Mouse (Mus musculus): ENCODE measurements at regions not wholly inside any gene's neighbourhood (a gene's known extent, or its start where the extent isn't known, plus 50 kb on each side); places are given as distances from the start of the nearest gene placed in this dataset.

DNA sequence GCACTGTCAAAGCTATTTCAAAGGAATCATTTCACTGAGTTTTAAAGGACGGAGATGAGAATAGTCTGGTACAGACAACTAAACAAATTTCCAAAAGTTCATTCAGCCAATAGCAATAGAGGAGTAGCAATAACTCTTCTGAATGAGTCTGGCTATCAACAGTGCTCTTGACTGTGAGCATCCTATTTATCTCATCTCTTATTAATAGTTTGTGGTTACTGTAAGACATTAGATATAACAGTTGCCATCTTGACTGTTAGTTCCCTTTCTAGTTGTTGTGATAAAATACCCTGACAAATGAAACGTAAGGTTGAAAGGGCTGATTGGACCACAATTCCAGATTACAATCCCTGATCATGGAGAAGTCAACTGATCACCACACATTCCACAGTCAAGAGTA is 103.5 kb upstream of the Map3k7 start:
- TF ChIP-seq USF2 (IDR thresholded peaks at IDR 0.05; ENCODE audit: borderline replicate concordance in 1 of 2, insufficient read depth in 1 of 2, low read depth in 1 of 2, low read length in 2 of 2) (no peak), ZC3H11A (IDR thresholded peaks at IDR 0.05; ENCODE audit: low read depth, low read length) (no peak), CHD1 (IDR thresholded peaks at IDR 0.05; ENCODE audit: low read depth, low read length) (no peak), GABPA (IDR thresholded peaks at IDR 0.05; ENCODE audit: low read depth, low read length) (no peak), TBP (IDR thresholded peaks at IDR 0.05; ENCODE audit: low read depth, low read length) (no peak), KAT2A (conservative IDR thresholded peaks at IDR 0.05; ENCODE audit: low read depth, low read length) (no peak), CTCF (IDR thresholded peaks at IDR 0.05 in 2 of 3, conservative IDR thresholded peaks at IDR 0.05 in 1 of 3; ENCODE audit: control insufficient read depth in 1 of 3, insufficient read depth in 1 of 3, low read depth in 2 of 3, low read length in 3 of 3, poor library complexity in 1 of 3, severe bottlenecking in 1 of 3) (no peak), MAZ (IDR thresholded peaks at IDR 0.05; ENCODE audit: low read depth, low read length) (no peak), TAL1 (IDR thresholded peaks at IDR 0.05; ENCODE audit: low read length) (no peak), GATA1 (IDR thresholded peaks at IDR 0.05; ENCODE audit: low read depth, low read length) (no peak), ELF1 (IDR thresholded peaks at IDR 0.05; ENCODE audit: low read depth, low read length) (no peak), JUND (IDR thresholded peaks at IDR 0.05; ENCODE audit: low read depth, low read length) (no peak), E2F4 (IDR thresholded peaks at IDR 0.05; ENCODE audit: borderline replicate concordance, low read depth, low read length) (no peak), POLR2AphosphoS2 (IDR thresholded peaks at IDR 0.05; ENCODE audit: low read length) (no peak), ETS1 (IDR thresholded peaks at IDR 0.05; ENCODE audit: low read depth, low read length) (0 out of 2 replicates have a peak, but pooled peaks have one; percentile 29), EP300 (IDR thresholded peaks at IDR 0.05; ENCODE audit: low read depth in 1 of 2, low read length in 2 of 2) (peak; percentile 56; a peak in 3 of 4 replicates), MYC (IDR thresholded peaks at IDR 0.05; ENCODE audit: low read depth, low read length) (no peak), USF1 (IDR thresholded peaks at IDR 0.05; ENCODE audit: low read depth, low read length) (no peak), ZKSCAN1 (IDR thresholded peaks at IDR 0.05; ENCODE audit: low read depth, low read length) (no peak), HCFC1 (IDR thresholded peaks at IDR 0.05; ENCODE audit: low read depth, low read length) (no peak), MXI1 (IDR thresholded peaks at IDR 0.05; ENCODE audit: low read depth, low read length) (no peak), POLR2A (IDR thresholded peaks at IDR 0.05; ENCODE audit: control insufficient read depth in 1 of 2, insufficient read depth in 1 of 2, low read depth in 1 of 2, low read length in 2 of 2, poor library complexity in 1 of 2) (no peak), SMC3 (IDR thresholded peaks at IDR 0.05; ENCODE audit: low read depth, low read length) (no peak), RCOR1 (IDR thresholded peaks at IDR 0.05; ENCODE audit: low read depth, low read length) (no peak), TCF12 (IDR thresholded peaks at IDR 0.05; ENCODE audit: low read depth, low read length) (peak; percentile 22; the same call in 1 of the 2 replicates), MEF2A (IDR thresholded peaks at IDR 0.05; ENCODE audit: extremely low read depth, insufficient replicate concordance, low read depth, low read length, poor library complexity, severe bottlenecking) (peak; percentile 40; the same call in 1 of the 2 replicates), ZNF384 (IDR thresholded peaks at IDR 0.05; ENCODE audit: low read depth, low read length) (no peak), MAX (IDR thresholded peaks at IDR 0.05; ENCODE audit: low read length) (no peak), MYB (IDR thresholded peaks at IDR 0.05; ENCODE audit: low read depth, low read length) (no peak), CHD2 (IDR thresholded peaks at IDR 0.05; ENCODE audit: low read length) (no peak), RAD21 (IDR thresholded peaks at IDR 0.05; ENCODE audit: low read depth, low read length) (no peak)
- Histone ChIP-seq H3K79me2 (ENCODE audit: control insufficient read depth, insufficient read depth, low read length, poor library complexity) (no peaks in the 10 kb centered on the region), H3K4me3 (ENCODE audit: control insufficient read depth in 1 of 2, insufficient read depth in 1 of 2, low read depth in 2 of 2, low read length in 2 of 2) (no peak overlapping the region)

More for the DNA sequence above, 103.5 kb upstream of the Map3k7 start:
- H3K4me1 ChIP-seq (ENCODE audit: control insufficient read depth in 1 of 2, insufficient read depth in 2 of 2, low read length in 2 of 2), result peaks cover 0 to 5% of the 10 kb centered on the region in 2 experiments; a peak in 1 of 4 replicates
- peak; percentile 13 for DNase-seq (ENCODE audit: low read depth, low spot score)
- H3K9me3 ChIP-seq (replicated peaks; ENCODE audit: insufficient read depth, low read length), result no peaks in the 10 kb centered on the region
- peaks cover 0 to 4% of the 10 kb centered on the region in 2 experiments; a peak in 2 of 4 replicates for H3K36me3 ChIP-seq (ENCODE audit: control insufficient read depth in 1 of 2, insufficient read depth in 2 of 2, low read length in 2 of 2)
- no peak overlapping the region for H3K27ac ChIP-seq (ENCODE audit: control insufficient read depth, low read depth, low read length)
- no peak overlapping the region for H3K9ac ChIP-seq (ENCODE audit: control insufficient read depth, low read depth, low read length, poor library complexity, severe bottlenecking)
- H3K27me3 ChIP-seq (ENCODE audit: control insufficient read depth in 1 of 2, insufficient read depth in 2 of 2, low read length in 2 of 2), result no peaks in the 10 kb centered on the region

Measured in MEL (cell line).